Mouse (Mus musculus) forebrain, embryonic 16.5 days (tissue): ENCODE results near the gene Duox2. TPM values are rescaled to one million over a fixed set of nuclear protein-coding genes. Genes with fewer than 3 reads are reported as not detected.
A peak's percentile ranks its signal among the peaks of the same experiment; 100 is the strongest.

Source experiments
- ATAC-seq: fragments of 200-750 bp; cut with Nextera tagmentation; 2 replicates; pipeline ENCODE4 v1.8.0; 2017; ENCODE audit warnings: mild to moderate bottlenecking, moderate library complexity
- H3K27ac ChIP-seq: fragments of 300-500 bp; sonication (generic); 2 replicates; pipeline ENCODE4 v1.5.1; 2014; ENCODE audit warnings: low read length, control low read depth
- H3K27me3 ChIP-seq: fragments of 300-500 bp; sonication (generic); replicated peaks from 2 replicates; pipeline ENCODE4 v1.6.1; 2014; ENCODE audit warnings: low read length; ENCODE audit not compliant: control insufficient read depth, insufficient read depth
- H3K36me3 ChIP-seq: fragments of 300-500 bp; sonication (generic); 2 replicates; pipeline ENCODE4 v1.6.1; 2014; ENCODE audit not compliant: control insufficient read depth, insufficient read depth
- H3K4me1 ChIP-seq: fragments of 300-500 bp; sonication (generic); replicated peaks from 2 replicates; pipeline ENCODE4 v1.6.1; 2014; ENCODE audit warnings: low read length; ENCODE audit not compliant: control insufficient read depth, insufficient read depth
- H3K4me2 ChIP-seq: fragments of 300-500 bp; sonication (generic); 2 replicates; pipeline ENCODE4 v1.6.1; 2014; ENCODE audit warnings: mild to moderate bottlenecking, low read length, control low read depth
- H3K4me3 ChIP-seq: fragments of 300-500 bp; sonication (generic); replicated peaks from 2 replicates; pipeline ENCODE4 v1.5.1; 2014; ENCODE audit warnings: mild to moderate bottlenecking, low read length, control low read depth
- H3K9ac ChIP-seq: fragments of 300-500 bp; sonication (generic); replicated peaks from 2 replicates; pipeline ENCODE4 v1.6.1; 2014; ENCODE audit warnings: low read depth, low read length, control low read depth
- H3K9me3 ChIP-seq: fragments of 300-500 bp; sonication (generic); 2 replicates; pipeline ENCODE4 v1.6.1; 2016; ENCODE audit warnings: low read length; ENCODE audit not compliant: control insufficient read depth
- WGBS: fragments of 180-500 bp; shearing (Covaris S2); extraction: QIAGEN DNeasy Blood & Tissue Kit; methylation state at CpG from one replicate; pipeline ENCODE4 v1.1.7; 2014; 5-methylcytosine and 5-hydroxymethylcytosine counted together
- polyA plus RNA-seq: library from polyadenylated mRNA; unstranded; fragments of >200 nt; fragmentation: Nextera tagmentation; extraction: Ambion mirVana; gene quantifications from 2 replicates; pipeline ENCODE4 v1.2.1, GENCODE M21; 2015

The Duox2 gene
- polyA plus RNA-seq, 1 experiment from 2014 or later: not detected

DNA sequence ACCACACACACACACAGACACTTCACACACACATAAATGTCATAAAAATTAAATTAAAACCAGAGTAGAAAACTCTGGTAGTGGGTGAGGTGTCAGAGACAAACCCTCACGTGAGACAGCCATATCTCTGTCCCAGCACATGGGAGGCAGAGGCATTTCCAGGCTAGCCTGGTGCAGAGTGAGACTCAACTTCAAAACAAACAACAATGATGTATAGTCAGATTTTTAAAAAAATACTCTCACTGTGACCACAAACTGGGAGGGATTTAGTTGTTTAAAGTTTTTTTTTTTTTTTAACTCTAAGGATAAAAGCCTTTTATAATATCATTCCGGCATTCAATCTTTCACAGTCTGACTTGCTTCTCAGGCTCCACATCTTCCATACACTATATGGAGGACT, 27.1 kb upstream of the Duox2 start:
- Histone ChIP-seq H3K36me3 (no peaks in the 10 kb centered on the region), H3K4me2 (no peak overlapping the region), H3K27me3 (no peaks in the 10 kb centered on the region), H3K27ac (no peak overlapping the region), H3K9ac (no peak overlapping the region), H3K4me1 (no peaks in the 10 kb centered on the region), H3K4me3 (no peak overlapping the region), H3K9me3 (no peaks in the 10 kb centered on the region)
- WGBS: 69% methylated on average over 2 of the region's 2 CpGs
- ATAC-seq: no peak

GRCm38 (mm10) chr2:122324586-122324985, 26.3 kb upstream of the Duox2 start:
- Histone ChIP-seq H3K4me2 (no peak overlapping the region), H3K9ac (no peak overlapping the region), H3K4me3 (no peak overlapping the region), H3K27ac (no peak overlapping the region), H3K27me3 (no peaks in the 10 kb centered on the region), H3K9me3 (no peaks in the 10 kb centered on the region), H3K4me1 (no peaks in the 10 kb centered on the region), H3K36me3 (no peaks in the 10 kb centered on the region)
- ATAC-seq: no peak
- WGBS: 75% methylated on average over 3 of the region's 3 CpGs

- Histone ChIP-seq H3K9ac (no peak overlapping the region), H3K36me3 (no peaks in the 10 kb centered on the region), H3K27me3 (no peaks in the 10 kb centered on the region), H3K27ac (no peak overlapping the region), H3K4me3 (no peak overlapping the region), H3K4me1 (no peaks in the 10 kb centered on the region), H3K4me2 (no peak overlapping the region), H3K9me3 (no peaks in the 10 kb centered on the region)
- 66% methylated on average over 3 of the region's 3 CpGs for WGBS
- no peak for ATAC-seq
Measured at GRCm38 (mm10) chr2:122323960-122324359, 25.7 kb upstream of the Duox2 start.

DNA sequence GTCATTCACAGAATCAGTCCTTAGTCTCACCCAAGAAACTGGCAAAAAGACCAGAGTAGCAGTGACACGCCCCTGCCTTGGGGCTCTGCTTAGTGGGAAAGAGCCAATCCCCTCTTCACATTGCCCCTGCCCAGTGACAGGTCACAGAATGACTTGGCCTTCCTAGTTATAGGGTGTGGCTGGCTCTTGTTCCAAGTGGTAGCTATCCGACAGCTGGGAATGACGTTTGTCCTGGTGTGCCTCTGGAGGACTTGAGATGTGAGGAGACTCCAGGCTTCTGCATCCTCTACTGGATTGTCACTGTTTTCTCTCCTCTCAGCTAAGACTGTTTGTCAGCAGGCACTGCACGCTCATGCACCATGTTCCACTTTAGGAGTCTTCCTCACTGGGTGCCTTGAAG, 19.1 kb upstream of the Duox2 start:
- ATAC-seq: no peak
- Histone ChIP-seq H3K27ac (no peak overlapping the region), H3K4me3 (no peak overlapping the region), H3K36me3 (no peaks in the 10 kb centered on the region), H3K4me1 (peaks cover 8% of the 10 kb centered on the region), H3K9me3 (no peaks in the 10 kb centered on the region), H3K9ac (no peak overlapping the region), H3K4me2 (no peak overlapping the region), H3K27me3 (peaks cover 20% of the 10 kb centered on the region)
- 79% methylated on average over 4 of the region's 4 CpGs for WGBS

- Histone ChIP-seq H3K27me3 (peaks cover 21% of the 10 kb centered on the region), H3K4me2 (no peak within 1 kb of the TSS), H3K4me3 (no peak within 1 kb of the TSS), H3K4me1 (peaks cover 8% of the 10 kb centered on the region), H3K36me3 (no peaks in the 10 kb centered on the region), H3K9ac (no peak within 1 kb of the TSS), H3K27ac (no peak within 1 kb of the TSS), H3K9me3 (no peaks in the 10 kb centered on the region)
- ATAC-seq: no peak
- 89% methylated on average over 7 of the region's 7 CpGs for WGBS
Measured at GRCm38 (mm10) chr2:122315372-122315771, 17.1 kb upstream of the Duox2 start, which contains the start of gene Duox1. Gene Duox1, plus strand, starts transcription at chr2:122315672.

DNA sequence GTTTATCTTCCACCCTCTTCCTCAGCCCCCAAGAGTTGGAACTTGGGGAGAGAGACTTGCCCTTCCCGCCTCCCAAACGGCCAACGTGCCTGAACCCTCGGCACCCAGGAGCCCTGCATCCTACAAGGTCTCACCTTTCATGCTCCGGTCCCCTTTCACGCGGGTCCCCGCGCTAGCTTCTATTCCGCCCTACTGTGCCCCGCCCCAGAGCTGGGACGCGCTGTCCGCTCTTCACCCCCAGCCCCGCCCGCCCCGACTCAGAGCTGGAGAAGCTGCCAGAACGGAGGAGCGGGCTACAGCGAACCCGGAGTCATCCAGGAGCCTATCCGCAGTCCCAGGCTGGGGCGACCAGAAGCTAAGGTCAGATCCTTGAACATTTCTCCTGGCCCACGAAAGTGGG, 15.3 kb upstream of the Duox2 start, which contains the start of gene Duoxa1:
Duoxa1 (minus strand) TSS at position 195 of the 400 bp plus-strand sequence.
- Histone ChIP-seq H3K27me3 (peaks cover 29% of the 10 kb centered on the region), H3K27ac (no peak within 1 kb of the TSS), H3K4me3 (peak within 1 kb of the TSS; percentile 24; the same call in 1 of the 2 replicates), H3K4me1 (peaks cover 8% of the 10 kb centered on the region), H3K9ac (no peak within 1 kb of the TSS), H3K9me3 (no peaks in the 10 kb centered on the region), H3K4me2 (peak within 1 kb of the TSS; percentile 35), H3K36me3 (no peaks in the 10 kb centered on the region)
- ATAC-seq: peak; percentile 54
- WGBS: 3% methylated on average over 24 of the region's 24 CpGs

DNA sequence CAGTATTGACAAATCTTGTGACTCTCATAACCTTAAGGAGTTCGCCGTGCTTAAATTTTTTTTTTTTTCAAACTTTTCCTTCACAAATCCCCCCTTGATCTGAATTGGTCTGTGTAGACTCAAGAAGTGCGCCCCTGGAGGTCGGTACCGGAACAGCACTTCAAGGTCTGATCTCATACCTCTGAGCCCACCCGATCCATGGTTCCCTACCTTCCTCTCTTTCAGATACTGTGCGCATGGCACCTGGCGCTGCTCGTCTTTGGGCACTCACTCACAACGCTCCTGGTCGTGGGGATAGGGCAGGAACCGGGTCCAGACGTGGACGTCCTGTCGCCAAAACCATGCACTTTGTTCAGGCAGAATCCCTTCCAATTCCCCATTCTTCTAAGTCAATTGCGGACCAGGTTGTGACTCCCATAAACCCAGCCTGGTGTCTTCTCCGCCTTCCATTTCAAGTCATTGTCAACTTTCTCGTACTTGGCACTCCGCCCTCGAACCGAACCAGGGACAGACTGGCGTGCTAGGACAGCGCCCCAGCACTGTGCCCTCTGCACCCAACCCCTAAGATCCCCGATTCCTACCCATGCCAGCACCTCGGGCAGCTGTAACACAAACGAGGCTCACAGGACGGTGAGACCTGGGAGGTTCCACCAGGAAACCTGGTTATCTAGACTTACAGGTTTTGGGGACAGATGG, 14.6 kb upstream of the Duox2 start:
- Histone ChIP-seq H3K27me3 (peaks cover 30% of the 10 kb centered on the region), H3K9ac (no peak overlapping the region), H3K4me3 (peak overlapping the region; percentile 14; the same call in 1 of the 2 replicates), H3K36me3 (no peaks in the 10 kb centered on the region), H3K4me2 (peak overlapping the region; percentile 35), H3K4me1 (peaks cover 8% of the 10 kb centered on the region), H3K9me3 (no peaks in the 10 kb centered on the region), H3K27ac (no peak overlapping the region)
- 2% methylated on average over 27 of the region's 27 CpGs for WGBS
- ATAC-seq: peak; percentile 57

DNA sequence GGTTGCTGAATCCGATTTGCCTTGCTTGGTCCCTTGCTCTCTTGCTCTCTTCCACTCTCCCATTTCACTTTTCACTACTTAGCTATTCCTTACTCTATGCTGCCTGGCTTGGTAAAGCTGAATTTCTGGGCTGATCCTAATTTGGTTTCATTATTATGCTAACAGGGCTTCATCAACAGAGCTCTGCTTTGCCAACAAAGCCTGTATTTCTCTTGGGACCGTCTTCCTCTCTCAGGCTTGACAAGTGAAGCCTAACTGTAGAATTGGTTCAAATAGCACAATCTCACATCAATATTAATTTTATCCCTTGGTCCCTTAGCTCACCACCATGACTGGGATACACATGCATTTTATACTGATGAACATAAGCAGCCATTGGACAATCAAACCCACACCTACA, 13.3 kb upstream of the Duox2 start:
- Histone ChIP-seq H3K27me3 (peaks cover 33% of the 10 kb centered on the region), H3K4me3 (no peak overlapping the region), H3K27ac (no peak overlapping the region), H3K9ac (no peak overlapping the region), H3K4me2 (no peak overlapping the region), H3K4me1 (peaks cover 8% of the 10 kb centered on the region), H3K36me3 (no peaks in the 10 kb centered on the region), H3K9me3 (no peaks in the 10 kb centered on the region)
- no peak for ATAC-seq
- WGBS: 21% methylated on average over 2 of the region's 2 CpGs

DNA sequence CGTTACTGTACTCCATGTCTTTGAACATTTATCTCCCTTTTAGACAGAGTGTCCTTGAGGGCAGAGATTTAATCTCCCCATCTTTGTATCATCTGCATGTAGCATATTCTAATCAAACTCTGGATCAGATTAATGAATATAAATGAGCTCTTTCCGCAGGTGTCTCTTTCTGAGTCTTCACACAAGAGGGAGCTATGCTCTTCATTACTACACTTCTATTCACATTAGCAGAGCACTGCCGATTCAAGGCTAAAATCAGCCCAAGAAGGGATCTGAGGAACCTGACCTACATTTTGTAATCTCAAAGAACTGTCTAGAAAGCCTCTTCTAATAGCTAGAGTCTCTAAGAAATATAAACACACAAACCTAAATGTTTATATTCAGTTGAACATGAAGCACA, 11.4 kb upstream of the Duox2 start:
- H3K9ac ChIP-seq: no peak overlapping the region
- no peak overlapping the region for H3K4me3 ChIP-seq
- no peaks in the 10 kb centered on the region for H3K36me3 ChIP-seq
- peaks cover 8% of the 10 kb centered on the region for H3K4me1 ChIP-seq
- H3K9me3 ChIP-seq: no peaks in the 10 kb centered on the region
- no peak overlapping the region for H3K27ac ChIP-seq
- peaks cover 34% of the 10 kb centered on the region for H3K27me3 ChIP-seq
- 41% methylated on average over 3 of the region's 3 CpGs for WGBS
- no peak overlapping the region for H3K4me2 ChIP-seq
- ATAC-seq: no peak
